Mouse (Mus musculus) forebrain, embryonic 12.5 days (tissue): ENCODE data around the gene Tk2. TPM values are rescaled to one million over a fixed set of nuclear protein-coding genes. Genes with fewer than 3 reads are reported as not detected.

Source experiments
- polyA plus RNA-seq: library from polyadenylated mRNA; unstranded; fragments of >200 nt; fragmentation: Nextera tagmentation; extraction: Ambion mirVana; gene quantifications from 2 replicates; pipeline ENCODE4 v1.2.1, GENCODE M21; 2016

Tk2 gene
- polyA plus RNA-seq, 1 experiment from 2014 or later = 35.9 TPM

Other genes starting within 250 kb of the Tk2 start
- gene Cdh5, start 146.9 kb downstream of the Tk2 start, polyA plus RNA-seq = 10.0 and 10.9 TPM in 2 replicates
- 0.31 and 0.82 TPM in 2 replicates for gene Bean1, start 78.1 kb downstream of the Tk2 start, polyA plus RNA-seq
- gene Cklf, start 2.3 kb upstream of the Tk2 start, polyA plus RNA-seq = 39.6 and 45.2 TPM in 2 replicates
- gene Cmtm2a, start 44.6 kb upstream of the Tk2 start, polyA plus RNA-seq = not detected in 2 replicates
- not detected in 2 replicates for gene Gm45711, start 61.5 kb upstream of the Tk2 start, polyA plus RNA-seq
- gene Cmtm1, start 61.6 kb upstream of the Tk2 start, polyA plus RNA-seq = not detected in 2 replicates
- not detected in 2 replicates for gene Gm11020, start 73.0 kb upstream of the Tk2 start, polyA plus RNA-seq
- not detected in 2 replicates for gene Cmtm2b, start 73.7 kb upstream of the Tk2 start, polyA plus RNA-seq
- 51.3 and 59.9 TPM in 2 replicates for gene Cmtm3, start 90.9 kb upstream of the Tk2 start, polyA plus RNA-seq
- 3.3 and 3.5 TPM in 2 replicates for gene Cmtm4, start 147.2 kb upstream of the Tk2 start, polyA plus RNA-seq
- gene Dync1li2, start 194.5 kb upstream of the Tk2 start, polyA plus RNA-seq = 129 and 136 TPM in 2 replicates